18 mouse cellular contexts compared by ENCODE assay signal in the genomic region with DNA sequence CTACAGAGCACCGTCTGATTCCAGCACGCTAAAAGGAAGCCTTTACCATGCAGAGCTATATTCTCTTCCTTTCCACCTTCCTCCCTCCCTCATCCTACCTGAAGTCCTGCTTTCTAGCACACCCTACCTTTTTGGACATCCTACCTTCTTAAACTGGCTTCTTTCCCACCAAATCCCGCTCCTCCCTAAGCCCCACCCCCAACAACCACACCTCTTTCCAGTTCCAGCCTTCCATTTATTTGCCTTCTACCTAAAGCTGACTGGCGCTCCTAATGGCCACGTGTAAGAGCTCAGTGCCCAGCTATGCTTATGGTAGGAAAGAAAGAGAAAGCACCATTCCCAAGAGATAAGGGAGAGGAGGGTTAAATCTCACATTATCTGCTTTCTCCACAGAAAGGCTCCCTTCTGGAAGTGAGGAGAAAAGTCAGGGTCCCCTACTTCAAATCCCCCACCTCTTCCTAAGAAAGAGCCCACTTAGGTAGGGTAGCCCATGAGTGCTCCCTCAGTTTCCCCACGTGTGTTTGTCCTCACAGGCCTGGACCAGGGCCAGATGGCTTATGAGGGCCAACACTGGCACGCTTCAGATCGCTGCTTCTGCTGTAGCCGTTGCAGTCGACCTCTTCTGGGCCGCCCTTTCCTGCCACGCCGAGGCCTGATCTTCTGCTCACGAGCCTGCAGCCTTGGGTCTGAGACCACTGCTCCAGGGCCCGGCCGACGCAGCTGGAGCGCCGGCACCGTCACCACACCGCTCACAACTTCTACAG. TPM values are rescaled to one million over a fixed set of nuclear protein-coding genes. Genes with fewer than 3 reads are reported as not detected.
"Had no signal": no experiment of that assay in that cellular context is flagged by ENCODE, and none has a peak within 500 bp of the region (broad histone marks: within the 10 kb centered on the region; RNA-seq: fewer than 3 reads in every experiment).

No protein-coding gene starts in this region.

- H3K4me2 ChIP-seq: liver, embryonic 13.5 days; midbrain, embryonic 11.5 days; neural tube, embryonic 12.5 days; neural tube, embryonic 15.5 days had no signal

- H3K27ac ChIP-seq: liver, embryonic 13.5 days; neural tube, embryonic 12.5 days; neural tube, embryonic 15.5 days had no signal

- H3K36me3 ChIP-seq: neural tube, embryonic 12.5 days; neural tube, embryonic 15.5 days had no signal

- H3K4me1 ChIP-seq: neural tube, embryonic 12.5 days; neural tube, embryonic 15.5 days had no signal

- DNase-seq: kidney, adult 9 months; kidney, postnatal 14 days; kidney, postnatal 4 days; liver, embryonic 13.5 days; lung, adult 2 months; lung, postnatal 14 days; lung, postnatal 4 days; midbrain, embryonic 14.5 days; retina, postnatal 1 day; right cerebral cortex, postnatal 25 days; thymus, adult 2 months; thymus, postnatal 25 days had no signal

- H3K4me3 ChIP-seq: liver, embryonic 13.5 days; neural tube, embryonic 12.5 days; neural tube, embryonic 15.5 days had no signal

- H3K9ac ChIP-seq: liver, embryonic 13.5 days; neural tube, embryonic 12.5 days; neural tube, embryonic 15.5 days had no signal

- H3K9me3 ChIP-seq: liver, embryonic 13.5 days; neural tube, embryonic 12.5 days; neural tube, embryonic 15.5 days had no signal

- H3K27me3 ChIP-seq: liver, embryonic 13.5 days; neural tube, embryonic 12.5 days; neural tube, embryonic 15.5 days had no signal

RNA-seq across cellular contexts. Expression of a gene that starts 15.1 kb away (rescaled TPM):
- total RNA-seq: megakaryocyte progenitor cell, adult 5-6 weeks; midbrain, postnatal 0 days had no signal
- polyA plus RNA-seq: liver, embryonic 13.5 days; liver, embryonic 16.5 days; midbrain, embryonic 11.5 days; neural tube, embryonic 12.5 days; neural tube, embryonic 15.5 days had no signal
